Mouse (Mus musculus) hindbrain, embryonic 14.5 days (tissue): Measurements from ENCODE around the gene Fdx1. TPM values are rescaled to one million over a fixed set of nuclear protein-coding genes. Genes with fewer than 3 reads are reported as not detected.

Experiments
- ATAC-seq: fragments of 200-750 bp; cut with Nextera tagmentation; 2 replicates; pipeline ENCODE4 v1.8.0; 2017; ENCODE audit warnings: moderate number of reproducible peaks, mild to moderate bottlenecking, moderate TSS enrichment, moderate library complexity; ENCODE audit not compliant: low FRiP score
- DNase-seq: peaks from one replicate; pipeline ENCODE4 v3.0.0-alpha.2; 2015; ENCODE audit warnings: low spot score
- H3K27ac ChIP-seq: fragments of 300-500 bp; sonication (generic); 2 replicates; pipeline ENCODE4 v1.5.1; 2014; ENCODE audit warnings: mild to moderate bottlenecking, moderate library complexity
- H3K27me3 ChIP-seq: fragments of 300-500 bp; sonication (generic); 2 replicates; pipeline ENCODE4 v1.6.1; 2014; ENCODE audit warnings: mild to moderate bottlenecking, low read length, mixed read lengths; ENCODE audit not compliant: control insufficient read depth, insufficient read depth
- H3K36me3 ChIP-seq: fragments of 300-500 bp; sonication (generic); replicated peaks from 2 replicates; pipeline ENCODE4 v1.6.1; 2014; ENCODE audit not compliant: control insufficient read depth, insufficient read depth
- H3K4me1 ChIP-seq: fragments of 300-500 bp; sonication (generic); replicated peaks from 2 replicates; pipeline ENCODE4 v1.6.1; 2014; ENCODE audit warnings: antibody characterized with exemption, low read length, mixed read lengths; ENCODE audit not compliant: control insufficient read depth, insufficient read depth
- H3K4me2 ChIP-seq: fragments of 300-500 bp; sonication (generic); replicated peaks from 2 replicates; pipeline ENCODE4 v1.6.1; 2014; ENCODE audit warnings: mild to moderate bottlenecking, moderate library complexity
- H3K4me3 ChIP-seq: fragments of 300-500 bp; sonication (generic); replicated peaks from 2 replicates; pipeline ENCODE4 v1.5.1; 2014; ENCODE audit warnings: mild to moderate bottlenecking, low read length
- H3K9ac ChIP-seq: fragments of 300-500 bp; sonication (generic); 2 replicates; pipeline ENCODE4 v1.6.1; 2014
- H3K9me3 ChIP-seq: fragments of 300-500 bp; sonication (generic); 2 replicates; pipeline ENCODE4 v1.6.1; 2016; ENCODE audit warnings: low read length; ENCODE audit not compliant: control insufficient read depth
- WGBS: fragments of 180-500 bp; shearing (Covaris S2); extraction: QIAGEN DNeasy Blood & Tissue Kit; methylation state at CpG from one replicate; pipeline ENCODE4 v1.1.7; 2014; 5-methylcytosine and 5-hydroxymethylcytosine counted together
- polyA plus RNA-seq: library from polyadenylated mRNA; unstranded; fragments of >200 nt; fragmentation: Nextera tagmentation; extraction: Ambion mirVana; gene quantifications from 2 replicates; pipeline ENCODE4 v1.2.1, GENCODE M21; 2014

The Fdx1 gene
- polyA plus RNA-seq, 1 experiment from 2014 or later = 46.1 TPM

DNA sequence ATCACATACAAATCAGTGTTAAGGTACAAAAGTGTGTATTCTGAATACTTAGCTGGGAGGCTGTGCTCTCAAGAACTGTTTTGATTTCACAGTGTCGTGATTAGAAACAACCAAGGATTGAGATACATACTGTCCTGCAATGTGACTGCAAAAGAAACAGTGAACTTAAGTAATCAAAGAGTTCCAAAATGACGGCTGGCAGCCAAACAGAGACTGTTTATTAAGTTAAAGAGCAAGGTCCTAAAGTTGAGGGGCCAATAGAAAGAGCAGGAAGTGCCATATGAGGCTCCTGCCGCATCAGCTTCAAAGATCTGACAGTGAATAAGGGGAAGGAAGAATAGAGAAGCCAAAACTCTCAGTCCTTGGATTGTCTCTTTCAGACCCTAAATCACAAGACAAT lies 10.5 kb upstream of the Fdx1 start:
- H3K27ac ChIP-seq = no peak overlapping the region
- H3K4me1 ChIP-seq = no peaks in the 10 kb centered on the region
- DNase-seq (no peak), ATAC-seq (no peak)
- H3K4me2 ChIP-seq = no peak overlapping the region
- 77% methylated on average over 3 of the region's 3 CpGs for WGBS
- no peaks in the 10 kb centered on the region for H3K36me3 ChIP-seq
- no peaks in the 10 kb centered on the region for H3K9me3 ChIP-seq
- H3K9ac ChIP-seq = no peak overlapping the region
- no peak overlapping the region for H3K4me3 ChIP-seq
- no peaks in the 10 kb centered on the region for H3K27me3 ChIP-seq

- Histone ChIP-seq H3K4me1 (peaks cover 7% of the 10 kb centered on the region), H3K36me3 (no peaks in the 10 kb centered on the region), H3K9me3 (no peaks in the 10 kb centered on the region), H3K4me2 (no peak overlapping the region), H3K27me3 (no peaks in the 10 kb centered on the region), H3K4me3 (no peak overlapping the region), H3K9ac (no peak overlapping the region), H3K27ac (no peak overlapping the region)
- DNase-seq (no peak), ATAC-seq (no peak)
Observed at GRCm38 (mm10) chr9:51966373-51966772, 3.0 kb upstream of the Fdx1 start.

- DNase-seq (no peak), ATAC-seq (no peak)
- Histone ChIP-seq H3K4me1 (peaks cover 11% of the 10 kb centered on the region), H3K9ac (no peak overlapping the region), H3K4me3 (no peak overlapping the region), H3K9me3 (no peaks in the 10 kb centered on the region), H3K27ac (no peak overlapping the region), H3K4me2 (no peak overlapping the region; the same call in 1 of the 2 replicates), H3K36me3 (no peaks in the 10 kb centered on the region), H3K27me3 (no peaks in the 10 kb centered on the region)
- 68% methylated on average over 6 of the region's 6 CpGs for WGBS
Observed at GRCm38 (mm10) chr9:51964110-51964509, 754 bp upstream of the Fdx1 start.

- WGBS = 60% methylated on average over 6 of the region's 6 CpGs
Observed at GRCm38 (mm10) chr9:51961190-51961909, 2.0 kb downstream of the Fdx1 start.

GRCm38 (mm10) chr9:51960331-51960730 lies 3.0 kb downstream of the Fdx1 start:
- H3K27me3 ChIP-seq = no peaks in the 10 kb centered on the region
- no peak overlapping the region for H3K9ac ChIP-seq
- no peak overlapping the region for H3K27ac ChIP-seq
- H3K9me3 ChIP-seq = no peaks in the 10 kb centered on the region
- H3K4me3 ChIP-seq = no peak overlapping the region
- peaks cover 11% of the 10 kb centered on the region for H3K4me1 ChIP-seq
- 92% methylated on average over 2 of the region's 2 CpGs for WGBS
- DNase-seq = no peak
- peaks cover 13% of the 10 kb centered on the region for H3K36me3 ChIP-seq
- H3K4me2 ChIP-seq = no peak overlapping the region
- ATAC-seq = no peak

More at GRCm38 (mm10) chr9:51961190-51961909, 2.0 kb downstream of the Fdx1 start:
- no peak for DNase-seq
- Histone ChIP-seq H3K4me1 (peaks cover 11% of the 10 kb centered on the region), H3K9me3 (no peaks in the 10 kb centered on the region), H3K36me3 (peaks cover 3% of the 10 kb centered on the region; the same call in 1 of the 2 replicates), H3K4me2 (peak overlapping the region; percentile 80), H3K27ac (no peak overlapping the region), H3K27me3 (no peaks in the 10 kb centered on the region), H3K9ac (peak overlapping the region; percentile 2; the same call in 1 of the 2 replicates), H3K4me3 (no peak overlapping the region)
- ATAC-seq = no peak

DNA sequence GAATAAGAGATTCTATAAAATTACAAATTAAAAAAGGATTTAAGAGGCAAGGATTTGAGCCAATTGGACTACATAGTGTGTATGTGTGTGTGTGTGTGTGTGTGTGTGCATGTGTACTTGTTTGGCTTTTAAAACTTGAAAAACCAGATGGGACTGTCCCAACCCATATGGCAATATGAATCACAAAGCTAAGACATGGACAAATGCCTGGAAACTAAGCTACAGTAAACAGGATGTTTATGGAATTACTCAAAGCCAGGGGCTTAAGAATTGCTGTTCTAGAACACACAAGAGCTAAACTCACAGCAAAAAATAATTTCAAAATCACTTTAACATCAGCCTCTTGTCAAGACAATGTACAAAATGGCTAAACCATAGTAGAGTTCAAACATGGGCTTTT lies 4.4 kb downstream of the Fdx1 start:
- DNase-seq (no peak), ATAC-seq (no peak)
- no peak overlapping the region for H3K27ac ChIP-seq
- no peak overlapping the region for H3K9ac ChIP-seq
- H3K4me3 ChIP-seq = no peak overlapping the region
- H3K9me3 ChIP-seq = no peaks in the 10 kb centered on the region
- no peaks in the 10 kb centered on the region for H3K27me3 ChIP-seq
- no peak overlapping the region for H3K4me2 ChIP-seq
- peaks cover 24% of the 10 kb centered on the region for H3K36me3 ChIP-seq
- peaks cover 11% of the 10 kb centered on the region for H3K4me1 ChIP-seq

DNA sequence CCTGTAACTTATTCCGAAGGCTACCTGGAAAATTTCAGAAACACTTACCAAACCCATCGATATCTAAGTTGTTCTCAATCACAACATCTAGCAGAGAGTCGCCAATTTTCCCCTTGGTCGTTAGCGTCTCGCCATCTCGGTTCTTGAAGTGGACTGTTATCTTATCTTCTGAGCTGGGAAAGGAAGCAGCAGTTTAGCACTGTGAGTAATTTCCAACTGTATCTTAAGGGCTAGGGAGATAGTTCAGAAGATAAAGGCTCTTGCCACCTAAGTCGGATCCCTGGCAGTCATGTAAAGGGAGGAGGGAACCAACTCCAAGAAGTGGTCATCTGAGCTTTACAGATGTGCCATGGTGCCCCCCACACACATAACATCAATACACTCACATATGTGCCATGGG lies 6.3 kb downstream of the Fdx1 start:
- 92% methylated on average over 8 of the region's 8 CpGs for WGBS
- no peak for DNase-seq
- Histone ChIP-seq H3K27me3 (no peaks in the 10 kb centered on the region), H3K36me3 (peaks cover 28% of the 10 kb centered on the region), H3K27ac (no peak overlapping the region), H3K9ac (no peak overlapping the region), H3K4me3 (no peak overlapping the region), H3K4me1 (peaks cover 6% of the 10 kb centered on the region), H3K9me3 (no peaks in the 10 kb centered on the region), H3K4me2 (no peak overlapping the region)
- ATAC-seq = no peak

DNA sequence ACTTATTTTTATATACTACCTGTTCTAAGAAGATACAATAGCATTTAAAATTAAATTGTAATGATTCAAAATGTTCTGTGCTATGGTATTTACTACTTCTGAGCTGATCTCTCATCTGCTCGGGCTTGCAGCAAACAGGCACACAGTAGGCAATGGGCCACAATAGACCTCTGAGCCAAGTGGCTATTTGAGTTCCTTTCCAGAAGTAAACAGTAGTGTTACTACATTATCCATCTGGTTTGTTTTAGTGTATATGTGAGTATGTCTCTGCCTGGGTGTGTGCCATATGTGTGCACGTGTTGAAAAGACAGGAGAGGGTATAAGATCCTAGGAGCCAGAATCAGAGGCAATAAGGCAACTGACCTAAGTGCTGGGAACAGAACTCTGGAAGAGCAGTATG lies 6.9 kb downstream of the Fdx1 start:
- H3K9ac ChIP-seq = no peak overlapping the region
- peaks cover 5% of the 10 kb centered on the region; the same call in 1 of the 2 replicates for H3K4me1 ChIP-seq
- H3K4me3 ChIP-seq = no peak overlapping the region
- peaks cover 28% of the 10 kb centered on the region for H3K36me3 ChIP-seq
- H3K9me3 ChIP-seq = no peaks in the 10 kb centered on the region
- WGBS = 87% methylated on average over 2 of the region's 2 CpGs
- ATAC-seq (no peak), DNase-seq (no peak)
- H3K27me3 ChIP-seq = no peaks in the 10 kb centered on the region
- no peak overlapping the region for H3K4me2 ChIP-seq
- H3K27ac ChIP-seq = no peak overlapping the region

DNA sequence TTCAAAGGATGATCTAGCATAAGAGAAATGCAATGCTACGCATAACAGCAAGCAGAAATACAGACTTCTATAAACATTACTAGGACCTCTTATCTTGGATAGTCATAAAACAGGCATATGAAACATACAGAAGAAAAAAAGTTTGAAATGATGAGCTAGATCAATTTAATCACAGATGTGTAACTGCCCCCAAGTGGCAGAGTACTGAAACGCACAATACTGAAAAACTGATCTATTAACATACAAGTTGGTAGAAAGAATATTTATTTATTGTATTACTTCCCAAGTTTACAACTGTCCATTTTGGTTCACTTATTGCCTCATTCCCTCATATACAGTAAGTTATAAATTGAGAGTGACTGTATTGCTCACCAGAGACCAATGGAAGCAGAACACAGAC lies 12.0 kb downstream of the Fdx1 start:
- Histone ChIP-seq H3K27me3 (no peaks in the 10 kb centered on the region), H3K9ac (no peak overlapping the region), H3K36me3 (peaks cover 41% of the 10 kb centered on the region), H3K4me1 (no peaks in the 10 kb centered on the region), H3K27ac (no peak overlapping the region), H3K9me3 (no peaks in the 10 kb centered on the region), H3K4me2 (no peak overlapping the region), H3K4me3 (no peak overlapping the region)
- WGBS = 74% methylated on average over 2 of the region's 2 CpGs
- ATAC-seq (no peak), DNase-seq (peak; percentile 52)

DNA sequence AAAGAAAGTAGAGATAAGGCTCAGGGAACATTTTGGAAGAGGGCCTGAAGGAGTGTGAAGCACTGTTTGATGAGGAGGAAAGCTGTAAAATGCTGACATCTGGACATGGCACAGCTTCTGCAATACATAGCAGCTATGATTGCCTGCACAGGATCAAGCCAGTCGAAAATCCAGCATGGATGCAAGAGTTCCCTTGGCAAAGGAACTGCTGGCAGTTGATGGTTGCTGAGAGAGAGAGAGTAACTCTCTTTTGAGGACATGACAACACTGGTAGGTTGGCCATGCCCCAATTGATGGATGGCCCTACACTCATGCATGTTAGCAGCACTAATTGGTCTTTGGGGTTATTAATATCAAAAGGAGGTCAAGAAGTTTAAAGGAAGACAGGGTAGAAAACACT lies 12.7 kb downstream of the Fdx1 start:
- H3K4me1 ChIP-seq = no peaks in the 10 kb centered on the region
- no peak overlapping the region for H3K4me3 ChIP-seq
- no peaks in the 10 kb centered on the region for H3K9me3 ChIP-seq
- H3K4me2 ChIP-seq = no peak overlapping the region
- no peak for DNase-seq
- H3K27me3 ChIP-seq = no peaks in the 10 kb centered on the region
- peaks cover 39% of the 10 kb centered on the region for H3K36me3 ChIP-seq
- no peak overlapping the region for H3K9ac ChIP-seq
- WGBS = 79% methylated on average over 1 of the region's 1 CpGs
- H3K27ac ChIP-seq = no peak overlapping the region
- ATAC-seq = no peak
